Mouse (Mus musculus) C2C12 (cell line): Measurements from ENCODE around the gene Syt15.

ENCODE experiments used
- CEBPB ChIP-seq: IDR thresholded peaks from one replicate; pipeline ENCODE4 v1.6.1; 2011; ENCODE audit warnings: low read depth, mild to moderate bottlenecking, control low read depth, moderate library complexity
- CTCF ChIP-seq: IDR thresholded peaks from one replicate; pipeline ENCODE4 v1.5.1; 2011; ENCODE audit not compliant: control insufficient read depth, insufficient read depth, insufficient read length
- FOSL1 ChIP-seq: IDR thresholded peaks from one replicate; pipeline ENCODE4 v1.8.0; 2011; ENCODE audit warnings: mild to moderate bottlenecking, low read length; ENCODE audit not compliant: poor library complexity, insufficient read depth, severe bottlenecking
- MAX ChIP-seq: IDR thresholded peaks from one replicate; pipeline ENCODE4 v1.6.1; 2011; ENCODE audit warnings: mild to moderate bottlenecking, control low read depth
- MYOD1 ChIP-seq: IDR thresholded peaks from one replicate; pipeline ENCODE4 v1.6.1; 2011; ENCODE audit warnings: low read depth; ENCODE audit not compliant: control insufficient read depth, insufficient read length
- MYOG ChIP-seq: IDR thresholded peaks from one replicate; pipeline ENCODE4 v1.6.1; 2011; ENCODE audit not compliant: control insufficient read depth, insufficient read length; ENCODE audit errors: extremely low read depth
- USF1 ChIP-seq: IDR thresholded peaks from one replicate; pipeline ENCODE4 v1.6.1; 2011; ENCODE audit warnings: low read depth, mild to moderate bottlenecking, control low read depth, moderate library complexity

DNA sequence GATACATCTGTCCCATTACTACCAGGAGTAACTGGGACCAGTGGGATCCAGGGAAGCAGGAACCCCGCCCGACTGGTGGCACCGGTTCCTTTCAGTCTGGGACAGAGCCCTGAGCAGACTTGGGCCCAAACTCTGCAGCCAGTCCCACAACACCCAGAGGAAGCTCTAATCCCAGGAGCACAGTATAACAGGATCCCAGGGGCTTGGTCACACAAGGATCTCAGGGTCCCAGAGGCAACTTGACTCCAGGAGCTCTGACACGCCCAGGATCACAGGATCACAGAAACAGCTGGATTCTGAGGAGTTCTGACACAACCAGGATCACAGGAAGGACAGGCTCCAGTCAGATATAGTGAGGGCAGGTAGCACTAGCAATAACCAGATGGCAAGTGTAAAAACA lies 33.9 kb downstream of the Syt15 start:
- TF ChIP-seq CTCF: no peak
- TF ChIP-seq CEBPB: no peak
- TF ChIP-seq USF1: no peak
- TF ChIP-seq MYOG: no peak
- TF ChIP-seq MAX: no peak
- no peak for TF ChIP-seq MYOD1
- no peak for TF ChIP-seq FOSL1
